Mouse (Mus musculus): Measurements from ENCODE around the gene Narfl. TPM values are rescaled to one million over a fixed set of nuclear protein-coding genes. Genes with fewer than 3 reads are reported as not detected.
A peak's percentile ranks its signal among the peaks of the same experiment; 100 is the strongest.

Gene Narfl
- total and polyA plus RNA-seq, 2 experiments from 2014 or later, result 30.4 to 31.0 TPM

- ATAC-seq, result no peak
- peak overlapping the region; percentile 65; the same call in 1 of the 2 replicates for H3K4me2 ChIP-seq (ENCODE audit: low read depth)
- no peaks in the 10 kb centered on the region for H3K9me3 ChIP-seq (ENCODE audit: low read length)
- no peak overlapping the region for H3K27ac ChIP-seq (ENCODE audit: low read depth, low read length)
- H3K36me3 ChIP-seq (ENCODE audit: insufficient read depth), result no peaks in the 10 kb centered on the region
- TF ChIP-seq CTCF (IDR thresholded peaks at IDR 0.05; ENCODE audit: low read depth), result no peak
- no peak overlapping the region for H3K9ac ChIP-seq
- H3K27me3 ChIP-seq (ENCODE audit: insufficient read depth, low read length), result no peaks in the 10 kb centered on the region
- H3K4me1 ChIP-seq (ENCODE audit: insufficient read depth), result peaks cover 29% of the 10 kb centered on the region
- no peak for DNase-seq
- no peak overlapping the region; the same call in 1 of the 2 replicates for H3K4me3 ChIP-seq (ENCODE audit: low read depth, low read length)
- WGBS, result 72% methylated on average over 4 of the region's 4 CpGs
Observed at GRCm38 (mm10) chr17:25810890-25811289, 37.3 kb downstream of the Narfl start.

GRCm38 (mm10) chr17:25813471-25813870, 39.9 kb downstream of the Narfl start:
- Histone ChIP-seq H3K9me3 (ENCODE audit: low read length) (no peaks in the 10 kb centered on the region), H3K4me2 (ENCODE audit: low read depth) (peak overlapping the region; percentile 38), H3K9ac (peak overlapping the region; percentile 41), H3K4me3 (ENCODE audit: low read depth, low read length) (no peak overlapping the region), H3K36me3 (ENCODE audit: insufficient read depth) (peaks cover 22% of the 10 kb centered on the region), H3K27me3 (ENCODE audit: insufficient read depth, low read length) (no peaks in the 10 kb centered on the region), H3K4me1 (ENCODE audit: insufficient read depth) (peaks cover 24% of the 10 kb centered on the region), H3K27ac (ENCODE audit: low read depth, low read length) (peak overlapping the region; percentile 57)
- TF ChIP-seq CTCF (IDR thresholded peaks at IDR 0.05; ENCODE audit: low read depth), result peak; percentile 67
- ATAC-seq, result peak; percentile 38
- DNase-seq, result peak; percentile 65
- WGBS, result 3% methylated on average over 20 of the region's 20 CpGs

- no peak for ATAC-seq
- Histone ChIP-seq H3K9me3 (ENCODE audit: low read length) (no peaks in the 10 kb centered on the region), H3K27ac (ENCODE audit: low read depth, low read length) (no peak overlapping the region), H3K4me1 (ENCODE audit: insufficient read depth) (peaks cover 10% of the 10 kb centered on the region; the same call in 1 of the 2 replicates), H3K36me3 (ENCODE audit: insufficient read depth) (peaks cover 38% of the 10 kb centered on the region), H3K9ac (no peak overlapping the region), H3K4me3 (ENCODE audit: low read depth, low read length) (no peak overlapping the region), H3K4me2 (ENCODE audit: low read depth) (no peak overlapping the region), H3K27me3 (ENCODE audit: insufficient read depth, low read length) (no peaks in the 10 kb centered on the region)
- 88% methylated on average over 11 of the region's 11 CpGs for WGBS
- TF ChIP-seq CTCF (IDR thresholded peaks at IDR 0.05; ENCODE audit: low read depth), result no peak
- no peak for DNase-seq
Observed at GRCm38 (mm10) chr17:25817662-25818061, 44.1 kb downstream of the Narfl start.

DNA sequence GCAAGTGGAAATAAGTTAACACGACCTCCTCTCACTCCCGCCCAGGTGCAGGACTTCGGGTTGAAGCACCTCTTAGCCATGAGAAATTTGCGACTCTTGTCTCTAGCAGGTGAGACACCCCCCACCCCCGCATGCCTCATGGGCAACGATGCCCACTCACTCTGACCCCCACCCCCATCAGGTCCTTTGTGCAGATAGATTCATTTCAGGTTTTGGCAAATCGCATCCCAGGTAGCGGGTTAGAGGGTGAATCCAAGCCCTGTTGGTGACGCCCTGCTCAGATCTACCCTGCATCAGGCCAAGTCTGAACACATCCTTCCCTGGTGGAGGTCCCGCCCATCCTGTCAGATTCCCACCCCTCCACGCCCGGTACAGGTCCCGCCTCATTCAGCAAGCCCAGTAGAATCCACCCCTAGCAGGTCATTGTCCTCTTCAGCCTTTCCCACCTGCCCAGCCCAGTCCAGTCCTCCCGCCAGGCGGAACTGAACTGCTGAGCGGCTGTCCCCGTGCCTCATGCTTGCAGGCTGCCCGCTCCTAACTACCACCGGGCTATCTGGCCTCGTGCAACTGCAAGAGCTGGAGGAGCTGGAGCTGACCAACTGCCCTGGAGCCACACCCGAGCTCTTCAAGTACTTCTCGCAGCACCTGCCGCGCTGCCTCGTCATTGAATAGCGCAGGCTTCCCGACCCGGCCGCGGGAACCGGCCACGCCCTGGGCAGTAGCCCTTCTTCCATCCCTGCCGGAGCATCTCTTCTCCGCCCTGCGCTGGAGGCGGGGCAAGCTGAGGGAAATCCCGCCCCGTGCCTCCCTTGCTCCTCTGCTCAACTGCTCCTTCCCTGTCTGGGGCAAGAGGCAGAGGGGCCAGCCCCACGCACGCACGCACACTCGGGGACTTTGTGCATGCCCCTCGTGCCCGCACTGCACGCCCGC, 45.5 kb downstream of the Narfl start:
- Histone ChIP-seq H3K4me3 (ENCODE audit: low read depth, low read length) (no peak overlapping the region), H3K36me3 (ENCODE audit: insufficient read depth) (peaks cover 38% of the 10 kb centered on the region), H3K4me1 (ENCODE audit: insufficient read depth) (peaks cover 3% of the 10 kb centered on the region; the same call in 1 of the 2 replicates), H3K9ac (no peak overlapping the region), H3K4me2 (ENCODE audit: low read depth) (no peak overlapping the region), H3K27me3 (ENCODE audit: insufficient read depth, low read length) (no peaks in the 10 kb centered on the region), H3K9me3 (ENCODE audit: low read length) (no peaks in the 10 kb centered on the region), H3K27ac (ENCODE audit: low read depth, low read length) (no peak overlapping the region)
- WGBS, result 13% methylated on average over 45 of the region's 46 CpGs
- no peak for DNase-seq
- TF ChIP-seq CTCF (IDR thresholded peaks at IDR 0.05; ENCODE audit: low read depth), result no peak
- no peak for ATAC-seq

GRCm38 (mm10) chr17:25823452-25823851, 49.9 kb downstream of the Narfl start, which contains the start of gene Wdr24:
Gene Wdr24 (plus strand): TSS chr17:25823627.
- TF ChIP-seq CTCF (IDR thresholded peaks at IDR 0.05; ENCODE audit: low read depth), result no peak
- Histone ChIP-seq H3K4me3 (ENCODE audit: low read depth, low read length) (peak within 1 kb of the TSS; percentile 52), H3K27me3 (ENCODE audit: insufficient read depth, low read length) (no peaks in the 10 kb centered on the region), H3K4me1 (ENCODE audit: insufficient read depth) (peaks cover 16% of the 10 kb centered on the region), H3K36me3 (ENCODE audit: insufficient read depth) (peaks cover 36% of the 10 kb centered on the region), H3K27ac (ENCODE audit: low read depth, low read length) (peak within 1 kb of the TSS; percentile 66), H3K4me2 (ENCODE audit: low read depth) (peak within 1 kb of the TSS; percentile 96), H3K9ac (peak within 1 kb of the TSS; percentile 69), H3K9me3 (ENCODE audit: low read length) (no peaks in the 10 kb centered on the region)
- DNase-seq, result peak; percentile 93
- peak; percentile 95 for ATAC-seq
- WGBS, result 0% methylated on average over 18 of the region's 18 CpGs

GRCm38 (mm10) chr17:25824362-25825142, 51.0 kb downstream of the Narfl start:
- WGBS, result 73% methylated on average over 17 of the region's 17 CpGs
- H3K36me3 ChIP-seq (ENCODE audit: insufficient read depth), result peaks cover 28% of the 10 kb centered on the region
- peak overlapping the region; percentile 52; the same call in 1 of the 2 replicates for H3K4me3 ChIP-seq (ENCODE audit: low read depth, low read length)
- H3K27ac ChIP-seq (ENCODE audit: low read depth, low read length), result no peak overlapping the region
- DNase-seq (no peak), ATAC-seq (no peak)
- no peaks in the 10 kb centered on the region for H3K9me3 ChIP-seq (ENCODE audit: low read length)
- H3K4me2 ChIP-seq (ENCODE audit: low read depth), result peak overlapping the region; percentile 96
- TF ChIP-seq CTCF (IDR thresholded peaks at IDR 0.05; ENCODE audit: low read depth), result no peak
- H3K27me3 ChIP-seq (ENCODE audit: insufficient read depth, low read length), result no peaks in the 10 kb centered on the region
- H3K4me1 ChIP-seq (ENCODE audit: insufficient read depth), result peaks cover 18% of the 10 kb centered on the region
- no peak overlapping the region for H3K9ac ChIP-seq
